Mouse (Mus musculus): ENCODE measurements at regions not wholly inside any gene's neighbourhood (a gene's known extent, or its start where the extent isn't known, plus 50 kb on each side); places are given as distances from the start of the nearest gene placed in this dataset.

DNA sequence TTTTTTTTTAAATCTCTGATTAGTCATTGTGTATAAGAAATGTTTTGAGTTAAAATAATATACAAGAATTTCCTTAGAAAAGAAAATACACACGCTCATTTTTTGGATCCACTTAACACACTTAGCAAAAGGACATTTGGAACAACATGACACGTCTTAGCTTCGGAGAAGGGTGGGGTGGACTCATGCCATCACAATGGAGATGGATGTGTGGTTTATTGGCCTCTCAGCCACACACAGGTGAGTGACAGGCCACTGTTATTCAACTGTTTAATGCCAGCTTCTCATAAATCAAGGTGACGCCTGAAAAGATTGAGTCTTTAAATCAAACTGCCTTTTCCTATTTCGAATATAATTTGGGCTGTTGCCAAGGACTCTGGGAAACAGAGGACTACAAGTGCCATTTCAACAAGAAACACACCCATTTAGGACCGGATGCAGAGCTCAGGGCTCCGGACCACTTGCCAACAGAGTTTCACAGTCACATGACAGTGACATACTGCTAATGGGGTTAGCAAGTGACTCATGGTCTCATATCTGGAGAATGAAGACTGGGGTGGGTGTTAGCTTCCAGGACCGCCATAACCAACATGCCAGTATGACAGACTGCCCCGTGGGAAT lies 71.5 kb upstream of the Cldn5 start:
- no peak for DNase-seq
- no peaks in the 10 kb centered on the region for H3K9me3 ChIP-seq (ENCODE audit: control insufficient read depth, low read length)
- no peaks in the 10 kb centered on the region for H3K4me1 ChIP-seq (ENCODE audit: control insufficient read depth, insufficient read depth, low read length)
- no peak overlapping the region for H3K4me2 ChIP-seq (ENCODE audit: low read length)
- H3K27ac ChIP-seq (replicated peaks; ENCODE audit: low read depth, low read length): no peak overlapping the region
- WGBS: 77% methylated on average over 9 of the region's 9 CpGs
- no peak overlapping the region for H3K4me3 ChIP-seq (replicated peaks; ENCODE audit: low read depth, low read length)
- no peaks in the 10 kb centered on the region for H3K36me3 ChIP-seq (ENCODE audit: control insufficient read depth, insufficient read depth, low read length)
- no peaks in the 10 kb centered on the region for H3K27me3 ChIP-seq (ENCODE audit: control insufficient read depth, insufficient read depth, low read length)
- H3K9ac ChIP-seq (replicated peaks; ENCODE audit: low read length): no peak overlapping the region
- ATAC-seq (ENCODE audit: low FRiP score, low TSS enrichment): no peak

- 81% methylated on average over 1 of the region's 1 CpGs for WGBS
- Histone ChIP-seq H3K9ac (replicated peaks; ENCODE audit: low read length) (no peak overlapping the region), H3K27ac (replicated peaks; ENCODE audit: low read depth, low read length) (no peak overlapping the region), H3K36me3 (ENCODE audit: control insufficient read depth, insufficient read depth, low read length) (no peaks in the 10 kb centered on the region), H3K27me3 (ENCODE audit: control insufficient read depth, insufficient read depth, low read length) (no peaks in the 10 kb centered on the region), H3K4me1 (ENCODE audit: control insufficient read depth, insufficient read depth, low read length) (no peaks in the 10 kb centered on the region), H3K4me3 (replicated peaks; ENCODE audit: low read depth, low read length) (no peak overlapping the region), H3K4me2 (ENCODE audit: low read length) (no peak overlapping the region), H3K9me3 (ENCODE audit: control insufficient read depth, low read length) (no peaks in the 10 kb centered on the region)
- ATAC-seq (ENCODE audit: low FRiP score, low TSS enrichment) (no peak), DNase-seq (no peak)
Measured at GRCm38 (mm10) chr16:18711637-18712125, 65.0 kb upstream of the Cldn5 start.

- Histone ChIP-seq H3K4me3 (replicated peaks; ENCODE audit: low read depth, low read length) (no peak overlapping the region), H3K36me3 (ENCODE audit: control insufficient read depth, insufficient read depth, low read length) (no peaks in the 10 kb centered on the region), H3K4me1 (ENCODE audit: control insufficient read depth, insufficient read depth, low read length) (no peaks in the 10 kb centered on the region), H3K9me3 (ENCODE audit: control insufficient read depth, low read length) (no peaks in the 10 kb centered on the region), H3K27ac (replicated peaks; ENCODE audit: low read depth, low read length) (no peak overlapping the region), H3K27me3 (ENCODE audit: control insufficient read depth, insufficient read depth, low read length) (no peaks in the 10 kb centered on the region), H3K9ac (replicated peaks; ENCODE audit: low read length) (no peak overlapping the region), H3K4me2 (ENCODE audit: low read length) (no peak overlapping the region)
- WGBS: 85% methylated on average over 5 of the region's 5 CpGs
- DNase-seq (no peak), ATAC-seq (ENCODE audit: low FRiP score, low TSS enrichment) (no peak)
Measured at GRCm38 (mm10) chr16:18713017-18713416, 63.6 kb upstream of the Cldn5 start.

GRCm38 (mm10) chr16:18715381-18715780 lies 61.3 kb upstream of the Cldn5 start:
- Histone ChIP-seq H3K9ac (replicated peaks; ENCODE audit: low read length) (no peak overlapping the region), H3K4me1 (ENCODE audit: control insufficient read depth, insufficient read depth, low read length) (no peaks in the 10 kb centered on the region), H3K27ac (replicated peaks; ENCODE audit: low read depth, low read length) (no peak overlapping the region), H3K4me3 (replicated peaks; ENCODE audit: low read depth, low read length) (no peak overlapping the region), H3K9me3 (ENCODE audit: control insufficient read depth, low read length) (no peaks in the 10 kb centered on the region), H3K4me2 (ENCODE audit: low read length) (no peak overlapping the region), H3K27me3 (ENCODE audit: control insufficient read depth, insufficient read depth, low read length) (no peaks in the 10 kb centered on the region), H3K36me3 (ENCODE audit: control insufficient read depth, insufficient read depth, low read length) (no peaks in the 10 kb centered on the region)
- WGBS: 73% methylated on average over 3 of the region's 3 CpGs
- DNase-seq: no peak
- ATAC-seq (ENCODE audit: low FRiP score, low TSS enrichment): no peak

DNA sequence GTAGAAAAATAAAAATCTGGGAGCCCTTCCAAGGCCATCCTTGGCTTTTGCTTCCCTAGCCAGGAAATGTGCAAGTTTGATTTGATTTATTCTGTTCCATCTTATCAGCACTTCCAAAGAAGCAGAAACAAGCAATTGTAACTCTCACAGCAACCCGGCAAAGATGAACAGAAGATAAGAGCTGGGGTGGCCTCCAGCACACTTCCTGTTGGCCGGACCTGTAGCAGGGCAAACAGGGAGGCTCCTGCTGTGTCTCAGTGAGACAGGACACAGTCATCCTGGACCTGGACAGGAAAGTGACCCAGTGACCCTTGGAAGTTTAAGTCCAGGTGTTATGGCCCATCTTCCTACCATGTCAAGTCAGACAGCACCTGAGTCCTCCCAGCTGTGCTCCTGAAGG lies 58.6 kb upstream of the Cldn5 start:
- Histone ChIP-seq H3K4me3 (replicated peaks; ENCODE audit: low read depth, low read length) (no peak overlapping the region), H3K36me3 (ENCODE audit: control insufficient read depth, insufficient read depth, low read length) (no peaks in the 10 kb centered on the region), H3K9ac (replicated peaks; ENCODE audit: low read length) (no peak overlapping the region), H3K9me3 (ENCODE audit: control insufficient read depth, low read length) (no peaks in the 10 kb centered on the region), H3K27ac (replicated peaks; ENCODE audit: low read depth, low read length) (no peak overlapping the region), H3K27me3 (ENCODE audit: control insufficient read depth, insufficient read depth, low read length) (no peaks in the 10 kb centered on the region), H3K4me2 (ENCODE audit: low read length) (no peak overlapping the region), H3K4me1 (ENCODE audit: control insufficient read depth, insufficient read depth, low read length) (no peaks in the 10 kb centered on the region)
- DNase-seq: no peak
- WGBS: 80% methylated on average over 2 of the region's 2 CpGs
- no peak for ATAC-seq (ENCODE audit: low FRiP score, low TSS enrichment)

GRCm38 (mm10) chr16:18720433-18721233 lies 56.0 kb upstream of the Cldn5 start:
- Histone ChIP-seq H3K9ac (replicated peaks; ENCODE audit: low read length) (no peak overlapping the region), H3K4me2 (ENCODE audit: low read length) (no peak overlapping the region), H3K9me3 (ENCODE audit: control insufficient read depth, low read length) (no peaks in the 10 kb centered on the region), H3K27me3 (ENCODE audit: control insufficient read depth, insufficient read depth, low read length) (no peaks in the 10 kb centered on the region), H3K27ac (replicated peaks; ENCODE audit: low read depth, low read length) (no peak overlapping the region), H3K36me3 (ENCODE audit: control insufficient read depth, insufficient read depth, low read length) (no peaks in the 10 kb centered on the region), H3K4me1 (ENCODE audit: control insufficient read depth, insufficient read depth, low read length) (no peaks in the 10 kb centered on the region), H3K4me3 (replicated peaks; ENCODE audit: low read depth, low read length) (no peak overlapping the region)
- DNase-seq (no peak), ATAC-seq (ENCODE audit: low FRiP score, low TSS enrichment) (no peak)
- 66% methylated on average over 13 of the region's 13 CpGs for WGBS

DNA sequence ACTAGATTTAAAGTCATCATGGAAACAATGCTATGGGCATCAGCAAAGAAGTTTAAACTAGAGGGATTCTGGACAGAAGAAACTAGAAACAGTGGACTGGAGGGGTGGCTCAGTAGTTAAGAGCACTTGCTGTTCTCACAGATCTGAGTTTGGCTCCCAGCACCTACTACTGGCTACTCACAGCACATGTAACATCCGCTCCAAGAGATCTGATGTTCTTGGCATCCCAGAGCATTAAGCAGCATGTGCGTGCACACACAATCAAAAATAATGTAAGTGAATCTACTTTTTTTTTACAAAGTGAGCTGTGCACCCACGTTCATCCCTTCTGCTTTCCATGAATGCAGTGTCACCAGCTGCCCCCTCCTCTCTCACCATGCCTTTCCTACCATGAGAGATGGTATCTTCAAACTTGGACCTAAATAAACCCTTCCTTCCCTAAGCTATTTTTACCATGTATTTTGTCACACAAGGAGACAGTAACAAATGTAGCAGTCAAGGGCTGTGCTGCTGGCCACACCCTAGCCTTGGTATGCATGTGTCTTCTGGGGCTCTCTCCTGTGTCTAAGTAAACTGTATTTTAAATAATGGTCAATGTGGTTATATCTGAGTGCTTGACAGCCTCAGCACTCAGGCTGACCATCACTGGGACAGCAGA lies 53.3 kb upstream of the Cldn5 start:
- no peak for ATAC-seq (ENCODE audit: low FRiP score, low TSS enrichment)
- no peaks in the 10 kb centered on the region for H3K9me3 ChIP-seq (ENCODE audit: control insufficient read depth, low read length)
- no peak overlapping the region for H3K4me3 ChIP-seq (replicated peaks; ENCODE audit: low read depth, low read length)
- no peaks in the 10 kb centered on the region for H3K36me3 ChIP-seq (ENCODE audit: control insufficient read depth, insufficient read depth, low read length)
- H3K4me2 ChIP-seq (ENCODE audit: low read length): no peak overlapping the region
- WGBS: 89% methylated on average over 3 of the region's 3 CpGs
- no peaks in the 10 kb centered on the region for H3K4me1 ChIP-seq (ENCODE audit: control insufficient read depth, insufficient read depth, low read length)
- H3K27ac ChIP-seq (replicated peaks; ENCODE audit: low read depth, low read length): no peak overlapping the region
- H3K27me3 ChIP-seq (ENCODE audit: control insufficient read depth, insufficient read depth, low read length): no peaks in the 10 kb centered on the region
- no peak overlapping the region for H3K9ac ChIP-seq (replicated peaks; ENCODE audit: low read length)
- no peak for DNase-seq

GRCm38 (mm10) chr16:18723874-18724273 lies 52.8 kb upstream of the Cldn5 start:
- DNase-seq (no peak), ATAC-seq (ENCODE audit: low FRiP score, low TSS enrichment) (no peak)
- no peak overlapping the region for H3K4me3 ChIP-seq (replicated peaks; ENCODE audit: low read depth, low read length)
- no peak overlapping the region for H3K4me2 ChIP-seq (ENCODE audit: low read length)
- no peaks in the 10 kb centered on the region for H3K9me3 ChIP-seq (ENCODE audit: control insufficient read depth, low read length)
- no peaks in the 10 kb centered on the region for H3K27me3 ChIP-seq (ENCODE audit: control insufficient read depth, insufficient read depth, low read length)
- H3K36me3 ChIP-seq (ENCODE audit: control insufficient read depth, insufficient read depth, low read length): no peaks in the 10 kb centered on the region
- no peak overlapping the region for H3K9ac ChIP-seq (replicated peaks; ENCODE audit: low read length)
- no peak overlapping the region for H3K27ac ChIP-seq (replicated peaks; ENCODE audit: low read depth, low read length)
- H3K4me1 ChIP-seq (ENCODE audit: control insufficient read depth, insufficient read depth, low read length): no peaks in the 10 kb centered on the region
- WGBS: 43% methylated on average over 3 of the region's 3 CpGs
